Mouse (Mus musculus) heart, embryonic 12.5 days (tissue): ENCODE results near the gene Rpl24. TPM values are rescaled to one million over a fixed set of nuclear protein-coding genes. Genes with fewer than 3 reads are reported as not detected.
"Not testable (repeated sequence)": the region's sequence is repeated elsewhere in the genome, so short reads cannot be mapped to it uniquely, and the experiment has no call there.

Source experiments
- ATAC-seq: fragments of 200-750 bp; cut with Nextera tagmentation; 2 replicates; pipeline ENCODE4 v1.8.0; 2017; ENCODE audit warnings: moderate TSS enrichment, moderate library complexity; ENCODE audit not compliant: insufficient number of reproducible peaks, low FRiP score
- H3K27ac ChIP-seq: fragments of 300-500 bp; sonication (generic); 2 replicates; pipeline ENCODE4 v1.5.1; 2016; ENCODE audit warnings: mild to moderate bottlenecking, moderate library complexity; ENCODE audit not compliant: poor library complexity, severe bottlenecking
- H3K27me3 ChIP-seq: fragments of 300-500 bp; sonication (generic); replicated peaks from 2 replicates; pipeline ENCODE4 v1.6.1; 2016; ENCODE audit warnings: mild to moderate bottlenecking, moderate library complexity
- H3K36me3 ChIP-seq: fragments of 300-500 bp; sonication (generic); 2 replicates; pipeline ENCODE4 v1.6.1; 2016; ENCODE audit warnings: mild to moderate bottlenecking, moderate library complexity
- H3K4me1 ChIP-seq: fragments of 300-500 bp; sonication (generic); replicated peaks from 2 replicates; pipeline ENCODE4 v1.6.1; 2016; ENCODE audit warnings: mild to moderate bottlenecking
- H3K4me2 ChIP-seq: fragments of 300-500 bp; sonication (generic); 2 replicates; pipeline ENCODE4 v1.6.1; 2016; ENCODE audit warnings: mild to moderate bottlenecking, moderate library complexity
- H3K4me3 ChIP-seq: fragments of 300-500 bp; sonication (generic); 2 replicates; pipeline ENCODE4 v1.5.1; 2016; ENCODE audit warnings: mild to moderate bottlenecking
- H3K9ac ChIP-seq: fragments of 300-500 bp; sonication (generic); 2 replicates; pipeline ENCODE4 v1.6.1; 2016; ENCODE audit warnings: mild to moderate bottlenecking, moderate library complexity
- H3K9me3 ChIP-seq: fragments of 300-500 bp; sonication (generic); replicated peaks from 2 replicates; pipeline ENCODE4 v1.6.1; 2016; ENCODE audit warnings: mild to moderate bottlenecking, moderate library complexity
- WGBS: fragments of 180-500 bp; shearing (Covaris S2); methylation state at CpG from one replicate; pipeline ENCODE4 v1.1.7; 2016; 5-methylcytosine and 5-hydroxymethylcytosine counted together
- polyA plus RNA-seq: library from polyadenylated mRNA; unstranded; fragments of >200 nt; fragmentation: Nextera tagmentation; extraction: Ambion mirVana; gene quantifications from 2 replicates; pipeline ENCODE4 v1.2.1, GENCODE M21; 2016

Gene Rpl24
- polyA plus RNA-seq, 1 experiment from 2014 or later, result 613 TPM

DNA sequence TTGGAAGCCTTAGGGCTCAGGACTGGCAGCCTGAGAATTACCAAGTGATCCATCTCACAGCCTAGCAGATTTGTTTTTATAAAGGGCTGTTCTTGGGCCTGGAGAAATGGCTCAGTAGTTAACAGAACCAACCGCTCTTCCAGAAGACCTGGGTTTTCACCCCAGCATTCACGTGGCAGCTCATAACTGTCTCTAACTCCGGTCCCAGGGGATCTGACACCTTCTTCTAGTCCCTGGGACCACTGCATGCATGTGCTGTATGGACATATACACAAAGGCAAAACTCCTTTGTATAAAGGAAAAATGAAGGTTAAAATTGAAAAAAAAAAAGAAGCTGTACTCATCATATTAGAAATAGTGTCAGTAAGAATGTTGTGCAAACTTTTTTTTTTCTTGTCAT, 15.6 kb upstream of the Rpl24 start:
- no peak overlapping the region for H3K4me2 ChIP-seq
- ATAC-seq, result no peak
- H3K9me3 ChIP-seq, result no peaks in the 10 kb centered on the region

DNA sequence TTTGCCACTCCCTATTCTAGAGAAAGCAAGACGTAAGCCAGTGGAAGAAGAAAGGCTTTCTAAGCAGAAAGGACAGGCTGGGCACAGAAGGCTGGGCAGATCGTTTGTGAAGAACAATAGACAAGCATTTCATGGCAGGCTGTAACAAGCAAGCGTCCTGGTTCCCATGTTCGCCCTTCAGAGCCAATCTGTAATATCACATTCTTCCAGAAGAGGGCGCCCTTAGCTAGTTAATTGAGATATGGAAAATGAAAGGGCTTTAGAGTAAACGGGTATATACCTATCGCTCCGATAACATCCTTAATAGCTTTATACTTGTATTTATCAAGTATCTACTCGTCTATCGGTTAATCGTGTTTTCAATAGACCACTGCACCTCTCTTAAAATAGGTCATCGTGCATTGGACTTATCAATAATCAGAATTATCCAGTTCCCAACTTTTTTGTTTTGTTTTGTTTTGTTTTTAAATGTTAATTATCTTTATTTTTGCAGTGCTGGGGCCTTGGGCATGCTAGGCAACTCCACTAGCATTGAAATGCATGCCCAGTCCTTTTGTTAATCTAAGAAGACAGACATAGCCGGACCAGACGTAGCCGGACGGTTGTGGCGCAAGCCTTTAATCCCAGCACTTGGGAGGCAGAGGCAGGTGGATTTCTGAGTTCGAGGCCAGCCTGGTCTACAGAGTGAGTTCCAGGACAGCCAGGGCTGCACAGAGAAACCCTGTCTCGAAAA, 15.0 kb upstream of the Rpl24 start:
- Histone ChIP-seq H3K27ac (no peak overlapping the region), H3K4me1 (no peaks in the 10 kb centered on the region), H3K4me3 (no peak overlapping the region), H3K27me3 (no peaks in the 10 kb centered on the region), H3K9ac (no peak overlapping the region), H3K4me2 (no peak overlapping the region), H3K36me3 (no peaks in the 10 kb centered on the region), H3K9me3 (no peaks in the 10 kb centered on the region)
- 43% methylated on average over 19 of the region's 19 CpGs for WGBS
- ATAC-seq, result no peak

More for the DNA sequence above, 15.6 kb upstream of the Rpl24 start:
- WGBS, result 68% methylated on average over 3 of the region's 3 CpGs
- H3K27ac ChIP-seq, result no peak overlapping the region
- no peak overlapping the region for H3K4me3 ChIP-seq
- H3K36me3 ChIP-seq, result no peaks in the 10 kb centered on the region
- H3K4me1 ChIP-seq, result no peaks in the 10 kb centered on the region
- no peaks in the 10 kb centered on the region for H3K27me3 ChIP-seq
- H3K9ac ChIP-seq, result no peak overlapping the region

DNA sequence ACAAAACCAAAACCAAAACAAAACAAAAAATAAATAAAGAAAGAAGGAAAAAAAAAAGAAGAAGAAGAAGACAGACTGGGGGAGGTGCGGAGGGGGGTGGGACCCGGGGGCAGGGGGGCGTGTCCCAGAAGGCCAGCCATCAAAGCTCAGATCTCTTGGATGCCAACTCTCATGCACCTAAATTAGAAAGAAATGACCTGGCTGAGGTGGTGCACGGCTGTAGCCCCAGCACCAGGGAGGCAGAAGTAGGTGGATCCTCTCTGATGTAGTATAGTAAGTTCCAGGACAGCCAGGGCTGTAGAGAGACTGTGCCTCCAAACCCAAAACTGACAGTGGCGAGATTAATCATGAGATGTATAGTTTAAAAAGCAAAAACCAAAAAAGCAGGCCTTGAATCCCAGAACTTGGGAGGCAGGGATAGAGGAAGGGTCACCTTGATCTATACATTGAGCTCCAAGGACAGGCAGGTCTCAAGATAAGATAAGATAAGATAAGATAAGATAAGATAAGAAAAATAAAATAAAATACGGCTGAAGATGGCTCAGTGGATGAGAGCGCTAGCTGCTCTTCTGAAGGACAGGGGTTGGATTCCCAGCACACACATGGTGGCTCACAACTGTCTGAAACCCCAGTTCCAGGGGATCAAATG, 14.3 kb upstream of the Rpl24 start:
- H3K4me3 ChIP-seq, result no peak overlapping the region
- WGBS, result 71% methylated on average over 7 of the region's 7 CpGs
- no peak overlapping the region for H3K27ac ChIP-seq
- no peak overlapping the region for H3K9ac ChIP-seq
- H3K27me3 ChIP-seq, result no peaks in the 10 kb centered on the region
- no peak for ATAC-seq
- H3K9me3 ChIP-seq, result no peaks in the 10 kb centered on the region
- no peak overlapping the region for H3K4me2 ChIP-seq
- H3K4me1 ChIP-seq, result no peaks in the 10 kb centered on the region
- H3K36me3 ChIP-seq, result no peaks in the 10 kb centered on the region

DNA sequence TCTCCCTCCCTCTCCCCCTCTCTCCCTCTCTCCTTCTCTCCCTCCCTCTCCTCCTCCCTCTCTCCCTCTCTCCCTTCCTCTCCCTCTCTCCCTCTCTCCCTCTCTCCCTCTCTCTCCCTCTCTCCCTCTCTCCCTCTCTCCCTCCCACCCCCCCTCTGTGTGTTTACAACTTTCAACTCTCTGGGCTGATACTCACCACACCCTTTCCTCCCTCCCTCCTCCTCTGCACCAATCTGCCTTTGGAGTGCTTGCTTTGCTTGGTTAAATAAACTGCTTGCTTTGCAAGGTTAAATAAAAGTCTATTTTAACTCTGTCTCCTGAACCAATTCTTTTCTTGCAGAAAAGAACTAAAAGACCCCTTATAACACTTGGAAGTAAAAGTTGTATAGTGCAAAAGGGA, 13.3 kb upstream of the Rpl24 start:
- H3K36me3 ChIP-seq, result no peaks in the 10 kb centered on the region
- no peak overlapping the region for H3K27ac ChIP-seq
- no peaks in the 10 kb centered on the region for H3K27me3 ChIP-seq
- no peaks in the 10 kb centered on the region for H3K9me3 ChIP-seq
- H3K9ac ChIP-seq, result no peak overlapping the region
- no peak overlapping the region for H3K4me2 ChIP-seq
- no peaks in the 10 kb centered on the region for H3K4me1 ChIP-seq
- no peak for ATAC-seq
- H3K4me3 ChIP-seq, result no peak overlapping the region

DNA sequence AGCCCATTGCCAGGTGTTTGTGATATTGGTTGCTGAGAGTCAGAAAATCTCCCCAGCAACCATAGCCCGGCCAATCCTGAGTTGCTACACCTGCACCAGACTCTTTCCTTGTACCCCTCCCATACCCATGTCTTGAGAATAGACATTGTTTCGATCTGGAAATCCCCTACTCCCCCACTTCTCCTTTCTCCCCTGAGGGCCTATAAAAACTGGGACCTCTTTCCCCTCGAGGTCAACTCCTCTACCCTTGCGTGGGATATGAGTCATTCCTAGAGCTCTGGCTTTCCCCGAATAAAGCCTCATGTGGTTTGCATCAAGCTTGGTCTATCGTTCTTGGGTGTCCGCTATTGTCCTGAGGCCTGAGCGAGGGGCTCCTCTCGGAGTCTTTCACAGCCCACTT, 11.9 kb upstream of the Rpl24 start:
- not testable (repeated sequence) for H3K36me3 ChIP-seq, ATAC-seq, H3K9ac ChIP-seq, H3K4me3 ChIP-seq, H3K27ac ChIP-seq, H3K27me3 ChIP-seq, H3K9me3 ChIP-seq, H3K4me1 ChIP-seq, H3K4me2 ChIP-seq
- WGBS, result 89% methylated on average over 9 of the region's 9 CpGs

DNA sequence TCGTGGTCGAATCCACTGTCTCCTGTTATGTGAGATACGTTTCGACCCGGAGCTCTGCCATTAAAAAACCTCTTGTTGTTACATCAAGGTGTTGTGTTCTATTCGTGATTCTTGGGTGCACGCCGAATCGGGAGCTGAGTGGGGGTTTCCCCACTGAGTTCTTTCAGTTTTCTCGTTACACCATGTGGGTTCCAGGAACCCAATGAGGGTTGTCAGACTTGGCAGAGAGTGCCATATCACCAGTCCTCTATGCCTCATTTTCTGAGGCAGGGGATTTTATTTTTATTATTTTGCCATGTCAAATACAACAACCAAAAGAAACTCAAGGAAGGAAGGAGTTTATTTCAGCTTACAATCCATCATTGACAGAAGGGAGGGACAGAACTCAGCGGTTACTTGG, 3.0 kb upstream of the Rpl24 start:
- H3K9me3 ChIP-seq, H3K4me3 ChIP-seq, H3K9ac ChIP-seq, H3K27ac ChIP-seq, ATAC-seq, H3K27me3 ChIP-seq, H3K36me3 ChIP-seq, H3K4me1 ChIP-seq, H3K4me2 ChIP-seq: not testable (repeated sequence)
- WGBS, result 88% methylated on average over 6 of the region's 11 CpGs

DNA sequence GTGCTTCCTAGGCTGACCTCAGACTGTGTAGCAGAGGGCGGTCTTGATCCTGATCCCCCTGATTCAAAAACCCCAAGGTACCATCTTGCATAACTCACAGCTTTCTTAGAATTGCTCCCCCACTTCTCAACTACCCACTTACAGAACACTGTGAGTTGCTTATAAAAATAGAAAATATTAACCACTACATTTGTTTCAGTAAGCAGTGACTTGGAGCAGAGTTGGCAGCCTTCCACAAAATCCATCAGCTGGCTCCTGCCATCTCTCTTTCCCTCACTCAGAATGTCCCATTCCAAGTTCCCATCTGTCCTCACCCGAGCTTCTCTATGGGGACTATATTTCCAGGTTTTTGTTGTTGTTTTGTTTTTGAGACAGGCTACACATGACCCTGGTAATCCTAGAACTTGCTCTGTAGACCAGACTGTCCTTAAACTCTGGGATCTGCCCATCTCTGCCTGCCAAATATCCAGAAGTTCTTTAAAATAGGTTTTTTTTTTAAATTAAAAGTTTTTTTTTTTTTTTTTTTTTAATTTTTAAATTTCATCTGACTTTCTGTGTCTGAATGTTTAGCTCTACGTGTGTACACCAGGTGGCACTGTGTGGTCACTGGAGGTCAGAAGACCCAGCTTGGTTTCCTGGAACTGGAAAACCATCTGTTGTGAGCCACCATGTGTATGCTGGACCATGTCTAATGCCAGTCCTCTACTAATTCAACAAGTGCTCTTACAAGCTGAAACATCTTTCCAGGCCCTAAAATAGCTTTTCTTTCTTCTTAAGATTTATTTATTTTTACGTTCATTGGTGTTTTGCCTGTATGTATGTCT, 1.7 kb upstream of the Rpl24 start:
- H3K4me2 ChIP-seq, result no peak overlapping the region
- H3K9ac ChIP-seq, result no peak overlapping the region
- H3K4me1 ChIP-seq, result peaks cover 7% of the 10 kb centered on the region
- no peak overlapping the region for H3K27ac ChIP-seq
- 59% methylated on average over 4 of the region's 4 CpGs for WGBS
- ATAC-seq, result no peak
- H3K9me3 ChIP-seq, result no peaks in the 10 kb centered on the region
- no peak overlapping the region for H3K4me3 ChIP-seq
- no peaks in the 10 kb centered on the region for H3K27me3 ChIP-seq
- peaks cover 13% of the 10 kb centered on the region for H3K36me3 ChIP-seq

DNA sequence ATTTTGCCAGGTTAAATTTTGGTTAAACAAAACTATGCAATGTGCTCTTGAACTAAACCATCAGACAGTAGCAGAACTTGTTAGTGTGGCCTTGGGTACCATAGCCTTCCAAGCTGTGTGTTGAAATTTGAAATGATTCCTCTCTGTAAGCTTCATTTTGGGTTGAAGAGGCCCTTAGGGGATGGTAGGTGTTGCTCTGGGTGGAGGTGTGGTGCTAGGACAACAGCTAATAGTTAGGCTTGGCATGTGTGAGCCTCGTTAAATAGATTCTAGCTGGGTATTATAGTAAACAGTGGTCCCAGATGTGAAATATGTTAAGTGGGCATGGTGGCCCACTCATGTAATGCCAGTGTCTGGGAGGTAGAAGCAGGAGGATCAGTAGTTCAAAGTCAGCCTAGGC, 1.1 kb downstream of the Rpl24 start:
- H3K36me3 ChIP-seq, result peaks cover 41% of the 10 kb centered on the region
- peak overlapping the region; percentile 97 for H3K4me2 ChIP-seq
- H3K4me3 ChIP-seq, result peak overlapping the region; percentile 74
- WGBS, result 40% methylated on average over 1 of the region's 1 CpGs
- H3K4me1 ChIP-seq, result peaks cover 7% of the 10 kb centered on the region
- H3K27me3 ChIP-seq, result no peaks in the 10 kb centered on the region
- ATAC-seq, result no peak
- H3K27ac ChIP-seq, result peak overlapping the region; percentile 12; the same call in 1 of the 2 replicates
- H3K9me3 ChIP-seq, result no peaks in the 10 kb centered on the region
- H3K9ac ChIP-seq, result peak overlapping the region; percentile 88

DNA sequence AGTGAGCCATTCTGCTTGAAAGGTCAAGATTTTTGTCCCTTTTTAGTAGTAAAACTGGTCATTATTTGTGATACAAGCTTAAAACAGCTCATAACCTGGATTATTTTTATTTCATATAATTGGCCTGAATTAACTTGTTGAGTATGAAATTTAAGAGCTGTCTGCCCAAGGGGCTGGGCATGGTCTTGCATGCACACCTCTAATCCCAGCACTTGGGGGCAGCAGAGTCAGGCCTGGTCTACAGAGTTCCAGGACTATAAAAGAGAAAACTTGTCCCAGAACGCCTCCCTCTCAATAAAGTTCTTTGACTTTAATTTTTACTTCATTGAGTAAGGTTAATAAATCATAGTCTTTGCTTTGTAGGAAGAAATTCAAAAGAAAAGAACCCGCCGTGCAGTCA, 3.1 kb downstream of the Rpl24 start:
- 80% methylated on average over 3 of the region's 3 CpGs for WGBS
- peaks cover 10% of the 10 kb centered on the region for H3K4me1 ChIP-seq

DNA sequence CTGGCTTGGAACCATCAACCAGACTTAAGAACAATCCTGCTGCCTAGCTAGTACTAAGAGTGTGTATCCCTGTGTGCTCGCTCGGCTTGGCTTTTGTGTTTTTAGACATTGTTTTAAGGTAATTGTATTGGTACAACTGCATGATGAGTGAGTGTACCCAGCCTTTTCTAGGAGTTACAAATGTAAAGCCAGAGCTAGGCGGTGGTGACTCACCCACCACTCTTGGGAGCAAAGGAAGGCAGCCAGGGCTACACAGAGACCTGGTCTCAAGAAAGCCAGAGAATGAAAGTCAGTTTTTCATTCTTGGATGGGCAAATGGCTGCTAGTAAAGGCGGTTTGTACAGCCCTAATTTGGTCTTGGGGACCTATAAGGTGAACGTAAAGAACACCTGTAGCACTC, 4.3 kb downstream of the Rpl24 start:
- Histone ChIP-seq H3K9me3 (no peaks in the 10 kb centered on the region), H3K27ac (no peak overlapping the region), H3K9ac (no peak overlapping the region), H3K4me2 (no peak overlapping the region), H3K36me3 (peaks cover 42% of the 10 kb centered on the region), H3K4me3 (no peak overlapping the region), H3K27me3 (no peaks in the 10 kb centered on the region), H3K4me1 (peaks cover 15% of the 10 kb centered on the region)
- no peak for ATAC-seq
- WGBS, result 93% methylated on average over 5 of the region's 5 CpGs

More for the DNA sequence above, 3.1 kb downstream of the Rpl24 start:
- Histone ChIP-seq H3K27me3 (no peaks in the 10 kb centered on the region), H3K9ac (no peak overlapping the region), H3K4me2 (no peak overlapping the region), H3K27ac (no peak overlapping the region), H3K9me3 (no peaks in the 10 kb centered on the region), H3K36me3 (peaks cover 42% of the 10 kb centered on the region), H3K4me3 (no peak overlapping the region)
- ATAC-seq, result no peak
